Mouse (Mus musculus) CD4-positive naive resting alpha-beta T cell, adult 57 days (primary cell): Measurements from ENCODE around the gene Wsb2. TPM values are rescaled to one million over a fixed set of nuclear protein-coding genes. Genes with fewer than 3 reads are reported as not detected.

Source experiments
- total RNA-seq: library from RNA; stranded (reverse); gene quantifications from one replicate; pipeline ENCODE4 v1.2.4, GENCODE M21; 2023

Gene Wsb2
- total RNA-seq, result 34.0 TPM

GRCm38 (mm10) chr5:117357129-117357477, at the start of gene Wsb2:
Gene Wsb2 (plus strand): TSS chr5:117357304.

DNA sequence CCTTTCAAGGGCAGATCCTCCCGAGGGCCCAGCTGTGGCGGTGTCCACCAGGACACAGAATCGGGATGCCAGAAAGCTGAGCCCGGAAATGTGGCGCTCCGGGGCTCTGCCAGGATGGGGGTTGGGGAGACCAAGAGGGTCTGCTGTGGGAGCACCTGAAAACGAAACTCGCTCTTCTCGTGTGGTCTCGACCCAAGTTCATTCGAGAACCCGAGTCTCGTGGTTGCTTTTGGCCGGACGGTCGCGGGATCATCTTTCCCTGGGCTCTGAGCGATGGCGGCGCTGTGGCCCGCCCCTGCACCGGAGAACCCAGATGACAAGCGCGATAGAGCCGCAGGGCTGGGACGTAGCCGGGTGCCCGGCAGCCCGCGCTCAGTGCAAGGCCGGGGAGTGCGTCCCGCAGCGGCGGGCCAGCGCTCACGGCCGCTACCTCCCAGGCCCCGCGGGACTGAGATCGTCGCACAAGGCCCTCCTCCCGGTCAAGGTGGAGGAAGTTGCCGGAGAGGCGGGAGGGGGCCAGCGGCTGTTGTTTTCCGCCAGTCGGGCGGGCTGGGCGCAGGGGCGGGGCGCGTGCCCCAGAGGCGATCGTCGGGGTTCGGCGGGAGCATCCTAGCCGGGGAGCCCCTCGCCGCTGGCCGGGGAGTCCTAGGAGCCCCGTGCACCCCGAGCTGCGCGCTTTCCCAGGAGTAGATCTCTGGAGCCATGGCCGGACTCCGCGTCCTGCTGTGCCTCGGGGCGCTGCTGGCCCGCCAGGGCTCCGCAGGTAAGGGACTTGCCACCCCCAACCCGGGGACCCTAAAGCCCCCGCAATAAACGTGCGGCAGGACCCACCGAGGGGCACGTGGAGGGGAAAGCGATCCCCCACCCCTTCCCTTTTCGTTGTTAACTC, 38.1 kb upstream of the Wsb2 start, which contains the start of gene Vsig10:
Vsig10 (plus strand) TSS at position 343 of the 889 bp plus-strand sequence.

GRCm38 (mm10) chr5:117388877-117389276, 31.8 kb downstream of the Wsb2 start, which contains the start of gene Rfc5:
Gene Rfc5 (minus strand): TSS chr5:117389047.

DNA sequence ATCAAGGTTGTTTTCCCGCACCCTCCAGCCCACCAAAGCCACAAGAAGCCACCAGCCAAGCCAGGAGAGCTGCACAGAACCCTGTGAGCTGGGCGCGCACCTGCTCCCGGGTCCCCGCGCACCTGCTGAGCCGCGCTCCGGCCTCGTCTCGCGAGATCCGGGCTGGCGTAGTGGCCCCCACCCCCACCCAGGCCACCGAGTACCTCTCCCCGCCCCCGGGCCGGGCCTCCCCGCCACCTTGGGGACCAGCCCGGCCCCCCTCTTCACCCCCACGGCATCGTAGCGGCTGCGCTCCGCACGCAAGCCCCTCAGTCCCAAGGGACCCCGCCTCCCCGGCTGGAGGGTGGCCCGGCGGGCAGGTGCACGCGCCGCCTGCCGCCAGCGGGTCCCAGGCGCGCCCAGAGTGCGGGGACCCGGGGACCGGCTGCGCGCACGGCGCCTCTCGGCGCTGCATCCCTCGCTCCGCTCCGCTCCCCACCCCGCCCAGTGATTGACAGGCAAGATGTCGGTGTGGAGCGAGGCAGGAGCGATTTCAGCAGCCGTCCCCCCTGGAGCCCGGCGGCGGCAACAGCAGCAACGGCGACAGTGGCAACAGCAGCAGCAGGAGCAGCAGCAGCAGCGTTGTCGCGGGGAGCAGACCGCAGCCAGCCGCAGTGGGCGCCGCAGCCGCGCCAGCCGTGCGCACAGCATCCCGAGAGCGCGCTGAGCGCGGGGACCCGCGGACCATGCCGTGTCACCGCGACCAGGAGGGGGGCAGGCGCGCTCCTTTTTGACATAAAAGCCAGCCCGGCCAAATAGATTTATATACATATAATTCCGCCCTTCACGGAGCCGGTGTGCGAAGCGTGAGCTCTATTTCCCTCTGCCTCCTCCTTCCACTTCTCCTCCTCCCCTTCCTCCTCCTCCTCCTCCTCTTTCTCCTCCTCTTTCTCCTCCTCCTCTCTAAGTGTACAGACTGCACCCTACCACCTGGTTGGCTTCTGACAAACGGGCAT, 56.7 kb downstream of the Wsb2 start, which contains the start of gene Ksr2:
Ksr2 (plus strand) TSS at position 494 of the 995 bp plus-strand sequence.

Other genes starting within 250 kb of the Wsb2 start
- gene Suds3, start 241.2 kb upstream of the Wsb2 start, total RNA-seq, result 94.9 TPM
- gene Taok3, start 237.2 kb upstream of the Wsb2 start, total RNA-seq, result 105 TPM
- gene Pebp1, start 69.7 kb upstream of the Wsb2 start, total RNA-seq, result 119 TPM
- gene Vsig10, start 38.2 kb upstream of the Wsb2 start, total RNA-seq, result 0.47 TPM
- gene Rfc5, start 31.7 kb downstream of the Wsb2 start, total RNA-seq, result 27.1 TPM
- 2.6 TPM for gene Ksr2, start 56.7 kb downstream of the Wsb2 start, total RNA-seq